Mouse (Mus musculus): ENCODE measurements around the gene Tbrg1.

DNA sequence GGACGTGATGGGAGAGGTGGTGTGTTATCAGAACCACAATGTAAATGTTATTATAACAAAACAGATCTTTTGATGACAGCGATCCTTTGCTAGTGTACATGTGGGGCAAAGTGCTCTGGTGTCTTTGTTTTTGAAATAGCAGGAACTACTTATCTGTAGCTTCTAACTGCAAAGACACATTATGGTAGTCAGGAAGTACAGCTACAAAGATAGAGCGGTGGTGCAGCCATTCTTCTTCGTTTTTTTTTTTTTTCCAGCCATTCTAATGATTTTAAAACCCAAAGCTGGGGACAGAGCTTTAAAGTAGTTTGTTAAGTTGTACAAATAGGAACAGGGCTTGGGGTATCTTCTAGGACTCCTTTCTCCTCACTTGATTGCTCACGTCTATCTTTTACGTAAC lies 2.3 kb upstream of the Tbrg1 start:
- TF ChIP-seq GATA1 (IDR thresholded peaks at IDR 0.05; ENCODE audit: low read length) = no peak
- no peak for TF ChIP-seq TAL1 (IDR thresholded peaks at IDR 0.05; ENCODE audit: low read length)
